24 mouse cellular contexts compared by ENCODE assay signal in genomic region chr16:74530531-74530930, GRCm38 (mm10).
A peak's percentile ranks its signal among the peaks of the same experiment; 100 is the strongest.
DNase-seq lines count a peak whose midpoint lies in the region; ATAC-seq lines count a peak whose summit lies in the region.
"Had no signal": no experiment of that assay in that cellular context is flagged by ENCODE, and none has a peak within 500 bp of the region (broad histone marks: within the 10 kb centered on the region; RNA-seq: fewer than 3 reads in every experiment).

No protein-coding gene starts in this region.

- DNase-seq in 3134 (ENCODE audit: extremely low read depth, insufficient read length, low spot score) (peak; percentile 13), 3T3-L1 (ENCODE audit: low read depth, low spot score) (peak; percentile 53), NIH3T3 (ENCODE audit: low read depth) (peak; percentile 34)
- peak; percentile 56 for DNase-seq in fibroblast of lung, adult 2 months (ENCODE audit: low read depth)
- DNase-seq in frontal cortex, adult 2 months (ENCODE audit: extremely low spot score in 1 of 2, low spot score in 1 of 2) = no peak
- no peak for DNase-seq in layer of hippocampus, postnatal 36 days
- DNase-seq: cerebellum, adult 8-10 months; cerebellum, postnatal 25 days; gastrocnemius, adult 2 months; gastrocnemius, postnatal 36 days; heart, adult 2 months; heart, postnatal 4 days; kidney, adult 9 months; kidney, postnatal 14 days; layer of hippocampus, adult 9-11 months; lung, embryonic 14.5 days; lung, postnatal 36 days; right cerebral cortex, postnatal 25 days; thymus, postnatal 14 days had no signal

- no peak for ATAC-seq in granulocyte monocyte progenitor cell, adult 5-6 weeks (replicated peaks; ENCODE audit: poor library complexity, severe bottlenecking)
- ATAC-seq: CD4-positive, CD25-positive, alpha-beta regulatory T cell, adult 4 months; forebrain, embryonic 14.5 days; intestine, postnatal 0 days; Patski had no signal

Comparison
In these comparisons a context has a peak if more than half of its experiments do, and no peak if none do; other contexts are left out.
1. DNase-seq: peak in 3134 (single experiment), 3T3-L1 (single experiment), NIH3T3 (single experiment) and fibroblast of lung, adult 2 months (single experiment); none in frontal cortex, adult 2 months (0 of 2) and layer of hippocampus, postnatal 36 days (0 of 2).